Mouse (Mus musculus) liver, embryonic 12.5 days (tissue): ENCODE data around the gene Yaf2. TPM values are rescaled to one million over a fixed set of nuclear protein-coding genes. Genes with fewer than 3 reads are reported as not detected.
A peak's percentile ranks its signal among the peaks of the same experiment; 100 is the strongest.
"Not testable (repeated sequence)": the region's sequence is repeated elsewhere in the genome, so short reads cannot be mapped to it uniquely, and the experiment has no call there.

ENCODE experiments used
- ATAC-seq: fragments of 200-750 bp; cut with Nextera tagmentation; 2 replicates; pipeline ENCODE4 v1.8.0; 2017; ENCODE audit warnings: moderate number of reproducible peaks, mild to moderate bottlenecking, moderate library complexity
- H3K27ac ChIP-seq: fragments of 300-500 bp; sonication (generic); 2 replicates; pipeline ENCODE4 v1.5.1; 2016; ENCODE audit warnings: mild to moderate bottlenecking
- H3K27me3 ChIP-seq: fragments of 300-500 bp; sonication (generic); replicated peaks from 2 replicates; pipeline ENCODE4 v1.6.1; 2016; ENCODE audit warnings: mild to moderate bottlenecking, moderate library complexity
- H3K36me3 ChIP-seq: fragments of 300-500 bp; sonication (generic); 2 replicates; pipeline ENCODE4 v1.6.1; 2016; ENCODE audit warnings: mild to moderate bottlenecking, moderate library complexity
- H3K4me1 ChIP-seq: fragments of 300-500 bp; sonication (generic); 2 replicates; pipeline ENCODE4 v1.6.1; 2016
- H3K4me2 ChIP-seq: fragments of 300-500 bp; sonication (generic); 2 replicates; pipeline ENCODE4 v1.6.1; 2016; ENCODE audit warnings: mild to moderate bottlenecking, moderate library complexity
- H3K4me3 ChIP-seq: fragments of 300-500 bp; sonication (generic); 2 replicates; pipeline ENCODE4 v1.5.1; 2016; ENCODE audit warnings: mild to moderate bottlenecking, moderate library complexity
- H3K9ac ChIP-seq: fragments of 300-500 bp; sonication (generic); 2 replicates; pipeline ENCODE4 v1.6.1; 2016; ENCODE audit warnings: mild to moderate bottlenecking, moderate library complexity
- H3K9me3 ChIP-seq: fragments of 300-500 bp; sonication (generic); replicated peaks from 2 replicates; pipeline ENCODE4 v1.6.1; 2016; ENCODE audit warnings: mild to moderate bottlenecking, moderate library complexity
- WGBS: fragments of 180-500 bp; shearing (Covaris S2); methylation state at CpG from one replicate; pipeline ENCODE4 v1.1.7; 2016; ENCODE audit not compliant: insufficient replicate concordance; 5-methylcytosine and 5-hydroxymethylcytosine counted together
- polyA plus RNA-seq: library from polyadenylated mRNA; unstranded; fragments of >200 nt; fragmentation: Nextera tagmentation; extraction: Ambion mirVana; gene quantifications from 2 replicates; pipeline ENCODE4 v1.2.1, GENCODE M21; 2016

The Yaf2 gene
- polyA plus RNA-seq, 1 experiment from 2014 or later, result 42.9 TPM

- peaks cover 14% of the 10 kb centered on the region for H3K36me3 ChIP-seq
- 1% methylated on average over 70 of the region's 110 CpGs for WGBS
- peak; percentile 20; the same call in 1 of the 2 replicates for ATAC-seq
- H3K27ac ChIP-seq, result peak overlapping the region; percentile 92
- H3K9ac ChIP-seq, result peak overlapping the region; percentile 85
- H3K4me3 ChIP-seq, result peak overlapping the region; percentile 85
- no peaks in the 10 kb centered on the region for H3K9me3 ChIP-seq
- peak overlapping the region; percentile 91 for H3K4me2 ChIP-seq
- H3K4me1 ChIP-seq, result peaks cover 25% of the 10 kb centered on the region
- H3K27me3 ChIP-seq, result 0 out of 2 replicates have a peak, but pooled peaks cover 10% of the 10 kb centered on the region
These were observed 696 bp downstream of the Yaf2 start for GRCm38 (mm10) chr15:93335821-93336657.

- no peak overlapping the region for H3K9ac ChIP-seq
- ATAC-seq, result no peak
- 90% methylated on average over 11 of the region's 11 CpGs for WGBS
These were observed 5.5 kb downstream of the Yaf2 start for GRCm38 (mm10) chr15:93331256-93331655.

GRCm38 (mm10) chr15:93327235-93327634 is 9.5 kb downstream of the Yaf2 start:
- Histone ChIP-seq H3K27ac (no peak overlapping the region), H3K4me3 (no peak overlapping the region), H3K4me2 (no peak overlapping the region), H3K36me3 (peaks cover 17% of the 10 kb centered on the region), H3K27me3 (no peaks in the 10 kb centered on the region), H3K9me3 (no peaks in the 10 kb centered on the region), H3K9ac (no peak overlapping the region), H3K4me1 (peaks cover 45% of the 10 kb centered on the region)
- WGBS, result 59% methylated on average over 3 of the region's 3 CpGs
- no peak for ATAC-seq

More at GRCm38 (mm10) chr15:93331256-93331655, 5.5 kb downstream of the Yaf2 start:
- Histone ChIP-seq H3K27ac (no peak overlapping the region), H3K4me2 (no peak overlapping the region), H3K4me1 (peaks cover 41% of the 10 kb centered on the region), H3K9me3 (no peaks in the 10 kb centered on the region), H3K36me3 (peaks cover 30% of the 10 kb centered on the region), H3K4me3 (no peak overlapping the region), H3K27me3 (no peaks in the 10 kb centered on the region)

DNA sequence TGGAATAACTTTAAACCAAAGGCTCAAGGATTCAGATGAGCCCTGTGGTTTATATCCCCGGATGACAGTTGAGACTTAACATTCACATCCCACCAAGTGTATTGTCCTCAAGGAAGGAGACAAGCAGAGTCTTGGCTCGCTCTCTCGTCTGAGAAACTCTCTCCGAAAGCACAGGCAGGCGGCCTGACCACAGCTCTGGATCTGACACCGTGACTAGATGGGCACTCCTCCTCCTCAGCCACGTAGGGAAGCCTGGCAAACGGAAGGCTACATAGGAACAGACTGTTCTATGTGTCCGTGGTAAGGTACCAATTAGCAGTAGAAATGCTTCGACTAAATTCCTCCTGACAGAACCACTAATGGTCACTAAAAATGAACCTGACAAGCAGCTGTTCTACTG is 10.1 kb downstream of the Yaf2 start:
- Histone ChIP-seq H3K36me3 (peaks cover 20% of the 10 kb centered on the region), H3K9me3 (no peaks in the 10 kb centered on the region), H3K4me3 (no peak overlapping the region), H3K27me3 (no peaks in the 10 kb centered on the region), H3K27ac (no peak overlapping the region), H3K4me1 (peaks cover 43% of the 10 kb centered on the region), H3K9ac (no peak overlapping the region), H3K4me2 (no peak overlapping the region)
- ATAC-seq, result no peak
- WGBS, result 74% methylated on average over 10 of the region's 10 CpGs

DNA sequence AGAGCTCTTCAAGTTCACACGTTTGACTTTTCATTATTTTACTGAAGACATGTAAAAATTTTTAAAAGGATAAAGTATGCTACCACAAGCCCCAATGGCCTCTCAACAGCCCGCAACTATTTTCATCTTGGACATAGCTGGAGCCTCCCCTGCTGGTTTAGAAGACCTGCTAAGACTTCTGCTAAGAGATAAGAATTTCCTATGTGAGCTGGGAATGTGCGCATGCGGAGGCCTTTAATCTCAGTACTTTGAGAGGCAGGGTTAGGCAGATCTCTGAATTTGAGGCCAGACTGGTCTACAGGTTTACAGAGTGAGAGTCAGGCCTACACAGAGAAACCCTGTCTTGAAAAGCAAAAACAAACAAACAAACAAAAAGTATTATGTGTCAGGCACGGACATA is 11.4 kb downstream of the Yaf2 start:
- no peak overlapping the region for H3K4me3 ChIP-seq
- H3K9ac ChIP-seq, result no peak overlapping the region
- no peaks in the 10 kb centered on the region for H3K27me3 ChIP-seq
- no peaks in the 10 kb centered on the region for H3K9me3 ChIP-seq
- H3K36me3 ChIP-seq, result peaks cover 20% of the 10 kb centered on the region
- peak overlapping the region; percentile 15; the same call in 1 of the 2 replicates for H3K4me2 ChIP-seq
- H3K4me1 ChIP-seq, result peaks cover 42% of the 10 kb centered on the region
- peak; percentile 79 for ATAC-seq
- H3K27ac ChIP-seq, result no peak overlapping the region
- 29% methylated on average over 5 of the region's 5 CpGs for WGBS

DNA sequence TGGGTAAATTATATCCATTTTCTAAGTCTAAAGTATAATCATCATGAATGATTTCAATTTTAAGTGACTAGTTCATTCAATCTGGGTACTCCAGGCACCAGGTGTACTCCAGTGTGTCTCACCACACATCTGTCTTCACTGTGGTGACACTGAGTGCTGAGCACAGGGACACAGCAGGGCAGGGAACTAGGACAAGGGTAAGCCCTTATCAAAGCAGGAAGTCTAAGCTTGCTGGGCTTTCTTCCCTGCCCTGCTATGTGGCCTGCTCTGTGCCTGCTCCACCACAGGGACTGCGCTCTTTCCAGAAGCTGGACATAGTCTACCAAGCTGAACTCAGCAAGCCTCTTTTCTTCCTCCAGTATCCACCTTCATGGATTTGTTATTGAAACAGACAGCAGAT is 18.0 kb downstream of the Yaf2 start:
- WGBS, result 48% methylated on average over 1 of the region's 1 CpGs
- H3K9me3 ChIP-seq, result no peaks in the 10 kb centered on the region
- H3K9ac ChIP-seq, result no peak overlapping the region
- peaks cover 8% of the 10 kb centered on the region for H3K36me3 ChIP-seq
- H3K27ac ChIP-seq, result peak overlapping the region; percentile 40; the same call in 1 of the 2 replicates
- H3K4me3 ChIP-seq, result no peak overlapping the region
- H3K27me3 ChIP-seq, result no peaks in the 10 kb centered on the region
- ATAC-seq, result peak; percentile 71
- H3K4me1 ChIP-seq, result peaks cover 7% of the 10 kb centered on the region
- no peak overlapping the region for H3K4me2 ChIP-seq

GRCm38 (mm10) chr15:93310304-93310703 is 26.4 kb downstream of the Yaf2 start:
- not testable (repeated sequence) for H3K9me3 ChIP-seq, H3K4me3 ChIP-seq, ATAC-seq, H3K36me3 ChIP-seq, H3K4me1 ChIP-seq, H3K27ac ChIP-seq, H3K27me3 ChIP-seq, H3K9ac ChIP-seq, H3K4me2 ChIP-seq
- WGBS, result 88% methylated on average over 4 of the region's 4 CpGs

- H3K27me3 ChIP-seq, result no peaks in the 10 kb centered on the region
- H3K36me3 ChIP-seq, result 0 out of 2 replicates have a peak, but pooled peaks cover under 1% of the 10 kb centered on the region
- no peak overlapping the region for H3K9ac ChIP-seq
- peaks cover 59% of the 10 kb centered on the region for H3K4me1 ChIP-seq
- 34% methylated on average over 2 of the region's 2 CpGs for WGBS
- H3K27ac ChIP-seq, result no peak overlapping the region
- no peak overlapping the region for H3K4me3 ChIP-seq
- no peaks in the 10 kb centered on the region for H3K9me3 ChIP-seq
- no peak for ATAC-seq
- H3K4me2 ChIP-seq, result no peak overlapping the region
These were observed 38.5 kb downstream of the Yaf2 start for GRCm38 (mm10) chr15:93298197-93298596.

DNA sequence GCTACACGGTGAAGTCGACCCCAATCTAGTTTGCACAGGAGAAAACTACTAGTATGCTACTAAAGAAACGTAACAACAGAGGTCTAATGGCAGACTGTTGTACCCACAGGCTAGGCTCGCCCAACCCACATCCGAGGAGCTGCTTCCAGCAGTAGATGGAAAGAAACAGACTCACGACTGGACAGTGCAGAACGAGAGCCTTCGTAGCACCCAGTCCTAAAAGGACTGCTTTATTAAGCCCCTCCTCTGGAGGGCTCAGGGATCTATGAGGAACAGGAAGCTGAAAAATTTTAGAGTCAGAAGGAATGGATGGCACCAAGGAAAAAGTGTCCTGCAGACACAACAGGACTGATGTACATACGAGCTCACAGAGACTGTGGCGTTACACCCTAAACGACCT is 42.3 kb downstream of the Yaf2 start:
- no peak overlapping the region for H3K4me2 ChIP-seq
- 59% methylated on average over 11 of the region's 11 CpGs for WGBS
- peak overlapping the region; percentile 35 for H3K9ac ChIP-seq
- H3K4me3 ChIP-seq, result no peak overlapping the region
- ATAC-seq, result peak; percentile 38; the same call in 1 of the 2 replicates
- peaks cover 52% of the 10 kb centered on the region for H3K4me1 ChIP-seq
- H3K9me3 ChIP-seq, result no peaks in the 10 kb centered on the region
- H3K36me3 ChIP-seq, result peaks cover 10% of the 10 kb centered on the region
- H3K27ac ChIP-seq, result no peak overlapping the region
- no peaks in the 10 kb centered on the region for H3K27me3 ChIP-seq

GRCm38 (mm10) chr15:93288321-93288720 is 48.4 kb downstream of the Yaf2 start:
- no peaks in the 10 kb centered on the region for H3K27me3 ChIP-seq
- peaks cover 30% of the 10 kb centered on the region for H3K36me3 ChIP-seq
- no peak overlapping the region for H3K4me3 ChIP-seq
- peaks cover 48% of the 10 kb centered on the region for H3K4me1 ChIP-seq
- H3K9ac ChIP-seq, result no peak overlapping the region
- no peak overlapping the region for H3K27ac ChIP-seq
- no peaks in the 10 kb centered on the region for H3K9me3 ChIP-seq
- 90% methylated on average over 4 of the region's 4 CpGs for WGBS
- no peak for ATAC-seq
- no peak overlapping the region for H3K4me2 ChIP-seq

GRCm38 (mm10) chr15:93287628-93288027 is 49.1 kb downstream of the Yaf2 start:
- Histone ChIP-seq H3K27ac (no peak overlapping the region), H3K4me3 (no peak overlapping the region), H3K4me2 (no peak overlapping the region), H3K9ac (no peak overlapping the region), H3K9me3 (no peaks in the 10 kb centered on the region), H3K4me1 (peaks cover 45% of the 10 kb centered on the region), H3K36me3 (peaks cover 31% of the 10 kb centered on the region), H3K27me3 (no peaks in the 10 kb centered on the region)
- ATAC-seq, result no peak
- 52% methylated on average over 2 of the region's 2 CpGs for WGBS

- ATAC-seq, result peak; percentile 75
These were observed 51.5 kb downstream of the Yaf2 start for GRCm38 (mm10) chr15:93285244-93285643.

More at GRCm38 (mm10) chr15:93285244-93285643, 51.5 kb downstream of the Yaf2 start:
- no peak overlapping the region for H3K4me3 ChIP-seq
- H3K4me2 ChIP-seq, result peak overlapping the region; percentile 36
- H3K27ac ChIP-seq, result peak overlapping the region; percentile 65
- peaks cover 42% of the 10 kb centered on the region for H3K36me3 ChIP-seq
- H3K27me3 ChIP-seq, result no peaks in the 10 kb centered on the region
- H3K9ac ChIP-seq, result no peak overlapping the region
- no peaks in the 10 kb centered on the region for H3K9me3 ChIP-seq
- WGBS, result 62% methylated on average over 15 of the region's 15 CpGs
- peaks cover 45% of the 10 kb centered on the region for H3K4me1 ChIP-seq
